Mouse (Mus musculus): Measurements from ENCODE around the gene Spesp1. TPM values are rescaled to one million over a fixed set of nuclear protein-coding genes. Genes with fewer than 3 reads are reported as not detected.

The Spesp1 gene
- polyA plus RNA-seq, 1 experiment = not detected

- peak overlapping the region; percentile 62 for H3K4me2 ChIP-seq (ENCODE audit: low read depth)
- H3K4me3 ChIP-seq = no peak overlapping the region
- H3K79me2 ChIP-seq (ENCODE audit: control insufficient read depth, insufficient read depth) = no peaks in the 10 kb centered on the region
- TF ChIP-seq MYOG (IDR thresholded peaks at IDR 0.05; ENCODE audit: control insufficient read depth in 1 of 3, insufficient read depth in 1 of 3, insufficient read length in 2 of 3, low read depth in 2 of 3) (peak; percentile 41 to 84 (median 72)), REST (IDR thresholded peaks at IDR 0.05; ENCODE audit: insufficient read depth, insufficient read length) (no peak), MAX (IDR thresholded peaks at IDR 0.05; ENCODE audit: low read depth) (no peak), MYOD1 (IDR thresholded peaks at IDR 0.05; ENCODE audit: control insufficient read depth in 1 of 3, insufficient read length in 2 of 3, low read depth in 2 of 3) (peak; percentile 43 to 93 (median 89)), TCF12 (IDR thresholded peaks at IDR 0.05; ENCODE audit: insufficient read depth, poor library complexity, severe bottlenecking) (peak; percentile 68)
- no peaks in the 10 kb centered on the region for H3K27me3 ChIP-seq (ENCODE audit: control insufficient read depth, insufficient read depth, insufficient read length)
- no peak overlapping the region for H3ac ChIP-seq (ENCODE audit: control insufficient read depth, insufficient read length)
- no peaks in the 10 kb centered on the region for H3K36me3 ChIP-seq (ENCODE audit: control insufficient read depth, insufficient read depth)
These were observed 26.0 kb downstream of the Spesp1 start for GRCm38 (mm10) chr9:62255896-62256576.

DNA sequence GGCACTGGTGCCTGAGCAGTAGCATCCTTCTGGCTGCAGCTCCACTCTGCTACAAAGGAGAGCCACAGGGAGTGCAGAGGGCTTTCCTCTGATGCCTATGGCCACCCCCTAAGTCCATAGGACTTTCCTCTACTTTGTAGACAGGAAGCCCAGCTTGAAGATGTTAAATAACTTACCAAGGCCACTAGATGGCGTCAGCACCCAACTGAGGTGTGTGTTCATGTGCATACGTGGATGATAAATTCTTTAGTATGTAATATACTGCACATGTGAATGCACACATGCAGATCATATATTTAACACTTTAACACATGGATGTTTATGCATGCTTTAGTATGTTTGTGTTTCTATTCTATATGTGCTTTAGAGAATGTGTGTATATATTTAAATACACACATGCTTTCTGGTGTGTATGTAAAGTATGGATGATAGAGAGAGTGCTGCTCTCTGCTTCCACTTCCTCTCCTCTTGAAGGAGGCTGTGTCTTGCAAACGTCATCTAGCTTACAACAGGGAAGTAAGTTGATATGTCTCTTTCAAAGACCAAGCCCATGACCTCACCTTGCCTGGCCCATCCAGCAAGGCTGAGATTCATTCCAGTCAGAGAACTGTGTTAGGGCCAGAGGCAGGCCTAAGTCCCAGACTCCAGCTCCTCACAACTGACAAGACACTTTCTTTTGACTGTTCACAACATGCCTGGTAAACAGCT lies 28.1 kb downstream of the Spesp1 start:
- Histone ChIP-seq H3K4me3 (no peak overlapping the region), H3K4me2 (ENCODE audit: low read depth) (no peak overlapping the region), H3ac (ENCODE audit: control insufficient read depth, insufficient read length) (no peak overlapping the region), H3K27me3 (ENCODE audit: control insufficient read depth, insufficient read depth, insufficient read length) (no peaks in the 10 kb centered on the region), H3K36me3 (ENCODE audit: control insufficient read depth, insufficient read depth) (no peaks in the 10 kb centered on the region), H3K79me2 (ENCODE audit: control insufficient read depth, insufficient read depth) (no peaks in the 10 kb centered on the region)
- no peak for TF ChIP-seq CEBPB (IDR thresholded peaks at IDR 0.05; ENCODE audit: insufficient read depth, poor library complexity, severe bottlenecking)
- TF ChIP-seq USF1 (IDR thresholded peaks at IDR 0.05; ENCODE audit: low read depth) = no peak
- TF ChIP-seq TCF3 (IDR thresholded peaks at IDR 0.05; ENCODE audit: insufficient read length, low read depth) = no peak
- TF ChIP-seq POLR2A (IDR thresholded peaks at IDR 0.05; ENCODE audit: insufficient read length, low read depth) = no peak
- no peak for TF ChIP-seq SRF (IDR thresholded peaks at IDR 0.05; ENCODE audit: control insufficient read depth, insufficient read length, low read depth)
- no peak for TF ChIP-seq TCF12 (IDR thresholded peaks at IDR 0.05; ENCODE audit: insufficient read depth, poor library complexity, severe bottlenecking)
- no peak for TF ChIP-seq REST (IDR thresholded peaks at IDR 0.05; ENCODE audit: insufficient read depth, insufficient read length)
- TF ChIP-seq MAX (IDR thresholded peaks at IDR 0.05; ENCODE audit: low read depth) = no peak
- TF ChIP-seq MYOG (IDR thresholded peaks at IDR 0.05; ENCODE audit: control insufficient read depth in 1 of 3, insufficient read depth in 1 of 3, insufficient read length in 2 of 3, low read depth in 2 of 3) = no peak
- TF ChIP-seq MYOD1 (IDR thresholded peaks at IDR 0.05; ENCODE audit: control insufficient read depth in 1 of 3, insufficient read length in 2 of 3, low read depth in 2 of 3) = no peak
- TF ChIP-seq POLR2AphosphoS2 (IDR thresholded peaks at IDR 0.05; ENCODE audit: insufficient read length, low read depth) = no peak
- no peak for TF ChIP-seq E2F4 (IDR thresholded peaks at IDR 0.05; ENCODE audit: insufficient read depth)

- H3K36me3 ChIP-seq (ENCODE audit: control insufficient read depth, insufficient read depth) = no peaks in the 10 kb centered on the region
- H3K4me2 ChIP-seq (ENCODE audit: low read depth) = no peak overlapping the region
- H3K27me3 ChIP-seq (ENCODE audit: control insufficient read depth, insufficient read depth, insufficient read length) = no peaks in the 10 kb centered on the region
- H3K4me3 ChIP-seq = no peak overlapping the region
- TF ChIP-seq REST (IDR thresholded peaks at IDR 0.05; ENCODE audit: insufficient read depth, insufficient read length) (no peak), SRF (IDR thresholded peaks at IDR 0.05; ENCODE audit: control insufficient read depth, insufficient read length, low read depth) (no peak), USF1 (IDR thresholded peaks at IDR 0.05; ENCODE audit: low read depth) (no peak), MAX (IDR thresholded peaks at IDR 0.05; ENCODE audit: low read depth) (no peak), TCF3 (IDR thresholded peaks at IDR 0.05; ENCODE audit: insufficient read length, low read depth) (no peak), MYOD1 (IDR thresholded peaks at IDR 0.05; ENCODE audit: control insufficient read depth in 1 of 3, insufficient read length in 2 of 3, low read depth in 2 of 3) (no peak), TCF12 (IDR thresholded peaks at IDR 0.05; ENCODE audit: insufficient read depth, poor library complexity, severe bottlenecking) (no peak), CEBPB (IDR thresholded peaks at IDR 0.05; ENCODE audit: insufficient read depth, poor library complexity, severe bottlenecking) (no peak), E2F4 (IDR thresholded peaks at IDR 0.05; ENCODE audit: insufficient read depth) (no peak), MYOG (IDR thresholded peaks at IDR 0.05; ENCODE audit: control insufficient read depth in 1 of 3, insufficient read depth in 1 of 3, insufficient read length in 2 of 3, low read depth in 2 of 3) (no peak), POLR2AphosphoS2 (IDR thresholded peaks at IDR 0.05; ENCODE audit: insufficient read length, low read depth) (no peak), POLR2A (IDR thresholded peaks at IDR 0.05; ENCODE audit: insufficient read length, low read depth) (no peak)
- no peak overlapping the region for H3ac ChIP-seq (ENCODE audit: control insufficient read depth, insufficient read length)
- no peaks in the 10 kb centered on the region for H3K79me2 ChIP-seq (ENCODE audit: control insufficient read depth, insufficient read depth)
These were observed 31.7 kb downstream of the Spesp1 start for GRCm38 (mm10) chr9:62250296-62250695.

- H3K27me3 ChIP-seq (ENCODE audit: control insufficient read depth, insufficient read depth, insufficient read length) = no peaks in the 10 kb centered on the region
- H3ac ChIP-seq (ENCODE audit: control insufficient read depth, insufficient read length) = no peak overlapping the region
- H3K36me3 ChIP-seq (ENCODE audit: control insufficient read depth, insufficient read depth) = no peaks in the 10 kb centered on the region
- H3K79me2 ChIP-seq (ENCODE audit: control insufficient read depth, insufficient read depth) = no peaks in the 10 kb centered on the region
- TF ChIP-seq REST (IDR thresholded peaks at IDR 0.05; ENCODE audit: insufficient read depth, insufficient read length) (no peak), SRF (IDR thresholded peaks at IDR 0.05; ENCODE audit: control insufficient read depth, insufficient read length, low read depth) (no peak), MYOD1 (IDR thresholded peaks at IDR 0.05; ENCODE audit: control insufficient read depth in 1 of 3, insufficient read length in 2 of 3, low read depth in 2 of 3) (no peak), POLR2A (IDR thresholded peaks at IDR 0.05; ENCODE audit: insufficient read length, low read depth) (no peak), TCF3 (IDR thresholded peaks at IDR 0.05; ENCODE audit: insufficient read length, low read depth) (no peak), CEBPB (IDR thresholded peaks at IDR 0.05; ENCODE audit: insufficient read depth, poor library complexity, severe bottlenecking) (no peak), USF1 (IDR thresholded peaks at IDR 0.05; ENCODE audit: low read depth) (no peak), MAX (IDR thresholded peaks at IDR 0.05; ENCODE audit: low read depth) (no peak), TCF12 (IDR thresholded peaks at IDR 0.05; ENCODE audit: insufficient read depth, poor library complexity, severe bottlenecking) (no peak), MYOG (IDR thresholded peaks at IDR 0.05; ENCODE audit: control insufficient read depth in 1 of 3, insufficient read depth in 1 of 3, insufficient read length in 2 of 3, low read depth in 2 of 3) (no peak), E2F4 (IDR thresholded peaks at IDR 0.05; ENCODE audit: insufficient read depth) (no peak), POLR2AphosphoS2 (IDR thresholded peaks at IDR 0.05; ENCODE audit: insufficient read length, low read depth) (no peak)
- H3K4me3 ChIP-seq = no peak overlapping the region
- no peak overlapping the region for H3K4me2 ChIP-seq (ENCODE audit: low read depth)
These were observed 35.5 kb downstream of the Spesp1 start for GRCm38 (mm10) chr9:62246380-62246942.

Data from myocyte (in vitro differentiated cells).